Mouse (Mus musculus) megakaryocyte, embryonic 14.5 days (primary cell): ENCODE measurements around the gene Lamc3.

Experiments used
- FLI1 ChIP-seq: IDR thresholded peaks from 2 replicates; pipeline ENCODE4 v1.6.1; 2012; ENCODE audit warnings: low read length, inconsistent platforms, mixed read lengths
- GATA1 ChIP-seq: IDR thresholded peaks from 3 replicates; pipeline ENCODE4 v1.6.1; 2012; ENCODE audit warnings: mixed read lengths, low read length, inconsistent platforms, borderline replicate concordance

DNA sequence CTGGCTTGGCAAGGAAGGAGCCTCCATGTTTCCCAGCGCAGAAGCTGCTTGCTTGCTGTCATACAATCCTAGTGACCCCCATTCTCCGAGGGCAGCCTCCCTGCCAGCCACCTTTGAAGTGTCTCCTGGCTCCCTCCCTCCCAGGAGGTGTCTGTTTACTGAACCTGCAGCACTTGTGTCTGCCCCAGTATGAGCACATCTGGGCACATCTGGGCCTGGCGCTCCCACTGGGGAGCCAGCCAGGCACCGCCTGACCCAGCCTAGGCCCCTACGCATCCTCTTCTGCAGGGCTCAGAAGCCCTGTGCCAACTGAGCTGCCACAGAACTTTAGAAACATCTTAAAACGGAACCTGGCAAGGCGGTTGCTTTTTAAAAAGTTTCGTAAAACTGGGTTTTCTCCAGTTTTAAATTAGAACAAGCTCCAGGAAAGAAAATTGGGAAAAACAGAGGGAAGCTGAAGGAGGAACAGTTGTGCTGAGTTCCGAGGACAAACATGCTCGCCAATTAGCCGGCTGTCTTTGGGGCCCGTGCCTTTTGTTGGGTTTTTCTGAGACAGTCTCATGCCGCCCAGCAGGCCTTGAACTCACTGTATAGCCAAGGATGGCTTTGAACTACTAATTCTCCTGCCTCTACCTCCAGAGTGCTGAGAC, 7.3 kb downstream of the Lamc3 start:
- TF ChIP-seq GATA1 (no peak), FLI1 (no peak)
